Mouse (Mus musculus) forebrain, embryonic 12.5 days (tissue): ENCODE data around the gene Pcyt2. TPM values are rescaled to one million over a fixed set of nuclear protein-coding genes. Genes with fewer than 3 reads are reported as not detected.
"Not testable (repeated sequence)": the region's sequence is repeated elsewhere in the genome, so short reads cannot be mapped to it uniquely, and the experiment has no call there.

Experiments used
- ATAC-seq: fragments of 200-750 bp; cut with Nextera tagmentation; 2 replicates; pipeline ENCODE4 v1.8.0; 2017; ENCODE audit warnings: moderate TSS enrichment; ENCODE audit not compliant: low FRiP score
- H3K27ac ChIP-seq: fragments of 300-500 bp; sonication (generic); 2 replicates; pipeline ENCODE4 v1.5.1; 2016; ENCODE audit warnings: mild to moderate bottlenecking
- H3K27me3 ChIP-seq: fragments of 300-500 bp; sonication (generic); 2 replicates; pipeline ENCODE4 v1.6.1; 2016; ENCODE audit warnings: mild to moderate bottlenecking
- H3K36me3 ChIP-seq: fragments of 300-500 bp; sonication (generic); replicated peaks from 2 replicates; pipeline ENCODE4 v1.6.1; 2016; ENCODE audit warnings: mild to moderate bottlenecking
- H3K4me1 ChIP-seq: fragments of 300-500 bp; sonication (generic); 2 replicates; pipeline ENCODE4 v1.6.1; 2016
- H3K4me2 ChIP-seq: fragments of 300-500 bp; sonication (generic); 2 replicates; pipeline ENCODE4 v1.6.1; 2016; ENCODE audit warnings: mild to moderate bottlenecking, moderate library complexity
- H3K4me3 ChIP-seq: fragments of 300-500 bp; sonication (generic); replicated peaks from 2 replicates; pipeline ENCODE4 v1.5.1; 2016; ENCODE audit warnings: mild to moderate bottlenecking
- H3K9ac ChIP-seq: fragments of 300-500 bp; sonication (generic); 2 replicates; pipeline ENCODE4 v1.6.1; 2016; ENCODE audit warnings: mild to moderate bottlenecking
- H3K9me3 ChIP-seq: fragments of 300-500 bp; sonication (generic); 2 replicates; pipeline ENCODE4 v1.6.1; 2016
- WGBS: fragments of 180-500 bp; shearing (Covaris S2); methylation state at CpG from one replicate; pipeline ENCODE4 v1.1.7; 2016; 5-methylcytosine and 5-hydroxymethylcytosine counted together
- polyA plus RNA-seq: library from polyadenylated mRNA; unstranded; fragments of >200 nt; fragmentation: Nextera tagmentation; extraction: Ambion mirVana; gene quantifications from 2 replicates; pipeline ENCODE4 v1.2.1, GENCODE M21; 2016

The Pcyt2 gene
- polyA plus RNA-seq, 1 experiment from 2014 or later: 139 TPM

- ATAC-seq: peak; percentile 21; the same call in 1 of the 2 replicates
- Histone ChIP-seq H3K27me3 (peaks cover 23% of the 10 kb centered on the region), H3K9ac (peak within 1 kb of the TSS; percentile 50), H3K9me3 (no peaks in the 10 kb centered on the region), H3K36me3 (peaks cover 78% of the 10 kb centered on the region), H3K4me2 (peak within 1 kb of the TSS; percentile 42), H3K4me3 (peak within 1 kb of the TSS; percentile 21), H3K4me1 (peaks cover 9% of the 10 kb centered on the region), H3K27ac (no peak within 1 kb of the TSS)
- 6% methylated on average over 45 of the region's 45 CpGs for WGBS
Observed at GRCm38 (mm10) chr11:120608241-120609034, 9.3 kb downstream of the Pcyt2 start, which contains the start of gene Npb. Npb (plus strand) TSS chr11:120608477.

GRCm38 (mm10) chr11:120606764-120607163 is 11.0 kb downstream of the Pcyt2 start:
- Histone ChIP-seq H3K9me3 (no peaks in the 10 kb centered on the region), H3K4me2 (no peak overlapping the region), H3K4me1 (peaks cover 9% of the 10 kb centered on the region), H3K27ac (no peak overlapping the region), H3K36me3 (peaks cover 78% of the 10 kb centered on the region), H3K4me3 (no peak overlapping the region), H3K27me3 (peaks cover 23% of the 10 kb centered on the region), H3K9ac (no peak overlapping the region)
- 81% methylated on average over 4 of the region's 4 CpGs for WGBS
- no peak for ATAC-seq

GRCm38 (mm10) chr11:120605667-120606066 is 12.1 kb downstream of the Pcyt2 start:
- Histone ChIP-seq H3K27me3 (peaks cover 23% of the 10 kb centered on the region), H3K9ac (no peak overlapping the region), H3K36me3 (peaks cover 72% of the 10 kb centered on the region), H3K9me3 (no peaks in the 10 kb centered on the region), H3K4me2 (no peak overlapping the region), H3K27ac (no peak overlapping the region), H3K4me3 (no peak overlapping the region), H3K4me1 (peaks cover 9% of the 10 kb centered on the region)
- no peak for ATAC-seq
- 86% methylated on average over 7 of the region's 7 CpGs for WGBS

- H3K36me3 ChIP-seq: peaks cover 67% of the 10 kb centered on the region
- WGBS: 85% methylated on average over 2 of the region's 2 CpGs
- no peak for ATAC-seq
- H3K27me3 ChIP-seq: peaks cover 10% of the 10 kb centered on the region
- no peaks in the 10 kb centered on the region for H3K9me3 ChIP-seq
- no peak overlapping the region for H3K4me3 ChIP-seq
- H3K4me2 ChIP-seq: no peak overlapping the region
- H3K4me1 ChIP-seq: peaks cover 15% of the 10 kb centered on the region
- H3K9ac ChIP-seq: no peak overlapping the region
- H3K27ac ChIP-seq: no peak overlapping the region
Observed at GRCm38 (mm10) chr11:120603545-120603944, 14.2 kb downstream of the Pcyt2 start.

GRCm38 (mm10) chr11:120600716-120601115 is 17.0 kb downstream of the Pcyt2 start:
- 94% methylated on average over 3 of the region's 3 CpGs for WGBS
- Histone ChIP-seq H3K4me1 (peaks cover 27% of the 10 kb centered on the region), H3K4me3 (no peak overlapping the region), H3K27me3 (no peaks in the 10 kb centered on the region), H3K27ac (no peak overlapping the region), H3K4me2 (no peak overlapping the region), H3K9me3 (no peaks in the 10 kb centered on the region), H3K9ac (no peak overlapping the region), H3K36me3 (peaks cover 65% of the 10 kb centered on the region)
- no peak for ATAC-seq

- H3K27ac ChIP-seq: peak overlapping the region; percentile 90
- 51% methylated on average over 17 of the region's 17 CpGs for WGBS
- ATAC-seq: no peak
Observed at GRCm38 (mm10) chr11:120598990-120599549, 18.7 kb downstream of the Pcyt2 start.

GRCm38 (mm10) chr11:120598283-120598989 is 19.3 kb downstream of the Pcyt2 start, which contains the start of the genes Alyref and Anapc11:
Alyref (minus strand) TSS chr11:120598365.
Anapc11 (plus strand) TSS chr11:120598421.
- WGBS: under 1% methylated on average over 86 of the region's 88 CpGs
- Histone ChIP-seq H3K27ac (peak within 1 kb of the TSS; percentile 90), H3K27me3 (no peaks in the 10 kb centered on the region), H3K4me2 (peak within 1 kb of the TSS; percentile 97), H3K36me3 (peaks cover 63% of the 10 kb centered on the region), H3K9ac (peak within 1 kb of the TSS; percentile 100), H3K4me1 (peaks cover 32% of the 10 kb centered on the region), H3K4me3 (peak within 1 kb of the TSS; percentile 100), H3K9me3 (no peaks in the 10 kb centered on the region)
- ATAC-seq: peak; percentile 98

More at GRCm38 (mm10) chr11:120598990-120599549, 18.7 kb downstream of the Pcyt2 start:
- peaks cover 32% of the 10 kb centered on the region for H3K4me1 ChIP-seq
- no peaks in the 10 kb centered on the region for H3K27me3 ChIP-seq
- peak overlapping the region; percentile 100 for H3K9ac ChIP-seq
- peaks cover 63% of the 10 kb centered on the region for H3K36me3 ChIP-seq
- peak overlapping the region; percentile 100 for H3K4me3 ChIP-seq
- peak overlapping the region; percentile 97 for H3K4me2 ChIP-seq
- H3K9me3 ChIP-seq: no peaks in the 10 kb centered on the region

GRCm38 (mm10) chr11:120597240-120598235 is 20.2 kb downstream of the Pcyt2 start:
- H3K36me3 ChIP-seq: peaks cover 63% of the 10 kb centered on the region
- WGBS: 5% methylated on average over 92 of the region's 99 CpGs

GRCm38 (mm10) chr11:120588531-120588930 is 29.2 kb downstream of the Pcyt2 start:
- Histone ChIP-seq H3K9ac (no peak overlapping the region), H3K36me3 (peaks cover 97% of the 10 kb centered on the region), H3K4me2 (no peak overlapping the region), H3K27ac (no peak overlapping the region), H3K27me3 (no peaks in the 10 kb centered on the region), H3K4me3 (no peak overlapping the region), H3K9me3 (0 out of 2 replicates have a peak, but pooled peaks cover 4% of the 10 kb centered on the region), H3K4me1 (no peaks in the 10 kb centered on the region)
- no peak for ATAC-seq
- WGBS: 96% methylated on average over 6 of the region's 6 CpGs

More at GRCm38 (mm10) chr11:120597240-120598235, 20.2 kb downstream of the Pcyt2 start:
- H3K4me2 ChIP-seq: peak overlapping the region; percentile 97
- peak overlapping the region; percentile 90 for H3K27ac ChIP-seq
- no peak for ATAC-seq
- H3K4me1 ChIP-seq: peaks cover 32% of the 10 kb centered on the region
- peak overlapping the region; percentile 100 for H3K4me3 ChIP-seq
- H3K9me3 ChIP-seq: no peaks in the 10 kb centered on the region
- H3K9ac ChIP-seq: peak overlapping the region; percentile 100
- H3K27me3 ChIP-seq: no peaks in the 10 kb centered on the region

GRCm38 (mm10) chr11:120583937-120584336 is 33.8 kb downstream of the Pcyt2 start:
- H3K4me2 ChIP-seq: no peak overlapping the region
- H3K27me3 ChIP-seq: no peaks in the 10 kb centered on the region
- 0 out of 2 replicates have a peak, but pooled peaks cover 4% of the 10 kb centered on the region for H3K9me3 ChIP-seq
- H3K9ac ChIP-seq: no peak overlapping the region
- peaks cover 25% of the 10 kb centered on the region for H3K4me1 ChIP-seq
- WGBS: 100% methylated on average over 1 of the region's 1 CpGs
- H3K4me3 ChIP-seq: no peak overlapping the region
- ATAC-seq: no peak
- peaks cover 62% of the 10 kb centered on the region for H3K36me3 ChIP-seq
- no peak overlapping the region for H3K27ac ChIP-seq

GRCm38 (mm10) chr11:120582982-120583293 is 34.8 kb downstream of the Pcyt2 start:
- not testable (repeated sequence) for H3K4me2 ChIP-seq
- WGBS: 94% methylated on average over 2 of the region's 2 CpGs

More at GRCm38 (mm10) chr11:120582982-120583293, 34.8 kb downstream of the Pcyt2 start:
- not testable (repeated sequence) for H3K9ac ChIP-seq, H3K27me3 ChIP-seq, H3K9me3 ChIP-seq, H3K27ac ChIP-seq, H3K4me3 ChIP-seq, ATAC-seq
- Histone ChIP-seq H3K4me1 (peaks cover 25% of the 10 kb centered on the region), H3K36me3 (peaks cover 62% of the 10 kb centered on the region)
